Mouse (Mus musculus): ENCODE measurements at regions not wholly inside any gene's neighbourhood (a gene's known extent, or its start where the extent isn't known, plus 50 kb on each side); places are given as distances from the start of the nearest gene placed in this dataset.
A peak's percentile ranks its signal among the peaks of the same experiment; 100 is the strongest.

DNA sequence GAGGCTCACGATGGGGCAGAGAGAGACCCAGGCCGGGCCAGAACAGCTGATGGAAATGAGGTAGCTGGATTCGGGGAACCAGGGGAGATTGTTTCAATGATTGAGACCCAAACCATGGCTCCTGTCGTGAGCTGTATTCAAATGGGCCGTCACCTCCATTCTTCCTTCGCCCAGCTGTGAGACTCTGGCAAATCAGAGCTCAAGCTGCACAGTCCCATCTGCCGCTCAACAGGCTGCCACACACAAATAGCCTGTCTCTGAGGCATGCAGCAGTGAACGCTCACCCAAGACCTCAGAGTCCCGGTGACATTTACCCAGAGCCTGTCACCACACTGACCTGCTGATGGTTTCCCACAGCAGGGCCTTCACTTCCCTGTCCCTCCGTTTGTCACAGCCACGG, 60.1 kb upstream of the Aldh1b1 start:
- 86% methylated on average over 11 of the region's 11 CpGs for WGBS
- no peaks in the 10 kb centered on the region for H3K4me1 ChIP-seq (ENCODE audit: control insufficient read depth, insufficient read depth, insufficient read length)
- no peaks in the 10 kb centered on the region for H3K27me3 ChIP-seq (ENCODE audit: control insufficient read depth, insufficient read depth, low read length)
- no peak for DNase-seq (ENCODE audit: low read depth in 1 of 2, low spot score in 2 of 2)
- H3K36me3 ChIP-seq (ENCODE audit: control insufficient read depth, insufficient read depth, low read length) = no peaks in the 10 kb centered on the region
- no peak overlapping the region for H3K4me3 ChIP-seq (ENCODE audit: extremely low read depth, insufficient read depth, insufficient read length)
- H3K27ac ChIP-seq (ENCODE audit: insufficient read depth, low read length) = no peak overlapping the region
- TF ChIP-seq POLR2A (IDR thresholded peaks at IDR 0.05; ENCODE audit: low read depth, low read length) (no peak), CTCF (IDR thresholded peaks at IDR 0.05; ENCODE audit: extremely low read depth, insufficient read depth, insufficient read length, insufficient replicate concordance) (no peak)

DNA sequence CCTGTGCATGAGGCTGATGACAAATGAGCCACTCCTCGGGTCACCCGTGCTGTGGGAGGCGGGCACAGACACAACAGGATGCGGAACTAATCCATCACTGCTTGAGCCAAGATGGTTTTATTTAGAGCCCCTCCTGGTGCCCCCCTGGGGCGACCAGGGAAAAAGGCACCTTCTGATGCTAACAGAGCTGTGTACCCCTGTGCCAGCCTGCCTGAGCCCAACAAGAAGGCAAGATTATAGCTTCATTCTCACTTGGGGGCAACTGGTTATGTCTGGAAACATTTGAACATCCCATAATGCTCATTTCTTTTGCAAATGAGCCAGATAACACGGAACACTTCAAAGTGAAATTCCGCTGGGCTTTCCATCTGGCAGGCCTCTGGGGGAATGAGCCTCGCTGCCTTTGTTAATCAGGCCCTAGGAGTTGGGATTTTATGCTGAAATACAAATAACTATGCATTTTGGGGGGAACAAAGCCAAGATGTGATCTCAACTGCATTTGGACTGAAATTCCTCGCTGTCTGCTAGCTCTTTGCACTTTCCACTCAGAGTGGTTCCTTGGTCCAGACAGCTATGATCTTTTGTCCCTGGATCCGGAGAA, 62.5 kb upstream of the Aldh1b1 start:
- DNase-seq (ENCODE audit: low read depth in 1 of 2, low spot score in 2 of 2) = no peak
- Histone ChIP-seq H3K36me3 (ENCODE audit: control insufficient read depth, insufficient read depth, low read length) (no peaks in the 10 kb centered on the region), H3K27ac (ENCODE audit: insufficient read depth, low read length) (no peak overlapping the region), H3K4me3 (ENCODE audit: extremely low read depth, insufficient read depth, insufficient read length) (no peak overlapping the region), H3K4me1 (ENCODE audit: control insufficient read depth, insufficient read depth, insufficient read length) (no peaks in the 10 kb centered on the region), H3K27me3 (ENCODE audit: control insufficient read depth, insufficient read depth, low read length) (no peaks in the 10 kb centered on the region)
- WGBS = 82% methylated on average over 10 of the region's 10 CpGs
- no peak for TF ChIP-seq POLR2A (IDR thresholded peaks at IDR 0.05; ENCODE audit: low read depth, low read length)
- TF ChIP-seq CTCF (IDR thresholded peaks at IDR 0.05; ENCODE audit: extremely low read depth, insufficient read depth, insufficient read length, insufficient replicate concordance) = no peak

DNA sequence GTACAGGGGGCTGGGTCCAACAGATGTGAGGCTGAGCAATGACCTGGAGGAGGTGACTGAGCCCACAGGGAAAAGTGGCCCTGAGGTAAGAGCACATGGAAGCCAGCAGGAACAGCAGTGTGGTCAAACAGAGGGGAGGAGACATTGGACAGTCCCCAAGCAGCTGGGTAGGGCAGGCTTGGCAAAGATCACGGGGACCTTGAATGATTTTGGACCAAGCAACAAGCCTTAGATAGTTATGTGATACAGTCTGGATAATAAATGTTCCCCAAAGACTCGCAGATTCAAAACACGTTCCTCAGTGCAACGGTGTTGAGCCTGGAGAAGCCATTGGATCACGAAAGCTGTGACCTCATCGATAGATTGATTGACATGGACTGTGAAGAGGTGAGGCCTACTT, 64.8 kb upstream of the Aldh1b1 start:
- H3K4me1 ChIP-seq (ENCODE audit: control insufficient read depth, insufficient read depth, insufficient read length) = no peaks in the 10 kb centered on the region
- WGBS = 87% methylated on average over 6 of the region's 6 CpGs
- no peak overlapping the region for H3K27ac ChIP-seq (ENCODE audit: insufficient read depth, low read length)
- H3K36me3 ChIP-seq (ENCODE audit: control insufficient read depth, insufficient read depth, low read length) = no peaks in the 10 kb centered on the region
- DNase-seq (ENCODE audit: low read depth in 1 of 2, low spot score in 2 of 2) = no peak
- no peaks in the 10 kb centered on the region for H3K27me3 ChIP-seq (ENCODE audit: control insufficient read depth, insufficient read depth, low read length)
- no peak overlapping the region for H3K4me3 ChIP-seq (ENCODE audit: extremely low read depth, insufficient read depth, insufficient read length)
- TF ChIP-seq POLR2A (IDR thresholded peaks at IDR 0.05; ENCODE audit: low read depth, low read length) = no peak
- TF ChIP-seq CTCF (IDR thresholded peaks at IDR 0.05; ENCODE audit: extremely low read depth, insufficient read depth, insufficient read length, insufficient replicate concordance) = no peak

DNA sequence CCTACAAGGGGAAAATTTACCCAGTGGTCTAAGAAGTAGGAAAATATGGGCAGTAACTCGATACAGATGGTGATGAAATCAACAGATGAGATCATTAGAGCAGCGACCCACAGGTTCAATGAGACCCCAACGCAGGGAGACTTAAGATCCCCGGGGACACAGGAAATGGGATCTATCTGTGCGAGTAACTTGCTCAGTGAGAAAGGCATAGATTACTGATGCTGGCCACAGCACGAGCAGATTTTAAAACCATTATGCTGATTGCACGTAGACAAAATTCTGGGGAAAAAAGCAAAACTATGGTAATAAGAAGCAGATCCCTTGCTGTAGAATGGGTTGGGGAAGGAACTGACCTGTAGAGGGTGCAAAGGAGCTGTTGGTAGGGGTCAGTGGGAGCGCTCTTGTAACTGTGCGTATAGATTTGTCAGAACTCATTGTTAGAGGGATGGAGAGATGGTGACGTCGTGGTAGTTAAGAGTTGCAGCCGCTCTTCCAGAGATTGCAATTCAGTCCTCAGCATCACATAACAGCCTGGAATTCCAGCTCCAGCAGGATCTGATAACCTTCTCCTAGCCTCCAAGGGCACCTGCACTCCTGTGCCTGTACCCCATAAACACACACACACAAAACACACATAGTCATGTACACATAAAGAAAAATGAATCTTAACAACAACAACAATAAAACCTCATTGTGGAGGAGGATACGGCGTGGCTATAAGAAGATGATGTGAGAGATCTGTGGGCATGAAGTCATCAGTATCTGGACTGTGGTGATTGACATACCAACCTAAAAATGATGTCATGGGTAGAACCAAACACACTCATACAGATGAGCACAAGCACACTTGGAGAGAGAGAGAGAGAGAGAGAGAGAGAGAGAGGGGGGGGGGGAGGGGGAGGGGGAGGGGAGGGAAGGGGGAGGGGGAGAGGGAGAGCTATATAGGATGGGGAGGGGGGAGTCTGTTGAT, 67.7 kb upstream of the Aldh1b1 start:
- 59% methylated on average over 14 of the region's 14 CpGs for WGBS
- Histone ChIP-seq H3K36me3 (ENCODE audit: control insufficient read depth, insufficient read depth, low read length) (no peaks in the 10 kb centered on the region), H3K4me1 (ENCODE audit: control insufficient read depth, insufficient read depth, insufficient read length) (no peaks in the 10 kb centered on the region), H3K4me3 (ENCODE audit: extremely low read depth, insufficient read depth, insufficient read length) (no peak overlapping the region), H3K27me3 (ENCODE audit: control insufficient read depth, insufficient read depth, low read length) (no peaks in the 10 kb centered on the region), H3K27ac (ENCODE audit: insufficient read depth, low read length) (no peak overlapping the region)
- no peak for DNase-seq (ENCODE audit: low read depth in 1 of 2, low spot score in 2 of 2)
- TF ChIP-seq CTCF (IDR thresholded peaks at IDR 0.05; ENCODE audit: extremely low read depth, insufficient read depth, insufficient read length, insufficient replicate concordance) = peak; percentile 14; the same call in 1 of the 2 replicates
- TF ChIP-seq POLR2A (IDR thresholded peaks at IDR 0.05; ENCODE audit: low read depth, low read length) = no peak

GRCm38 (mm10) chr4:45729801-45730200, 69.0 kb upstream of the Aldh1b1 start:
- TF ChIP-seq POLR2A (IDR thresholded peaks at IDR 0.05; ENCODE audit: low read depth, low read length) (no peak), CTCF (IDR thresholded peaks at IDR 0.05; ENCODE audit: extremely low read depth, insufficient read depth, insufficient read length, insufficient replicate concordance) (no peak)
- no peaks in the 10 kb centered on the region for H3K36me3 ChIP-seq (ENCODE audit: control insufficient read depth, insufficient read depth, low read length)
- no peak overlapping the region for H3K4me3 ChIP-seq (ENCODE audit: extremely low read depth, insufficient read depth, insufficient read length)
- no peaks in the 10 kb centered on the region for H3K4me1 ChIP-seq (ENCODE audit: control insufficient read depth, insufficient read depth, insufficient read length)
- DNase-seq (ENCODE audit: low read depth in 1 of 2, low spot score in 2 of 2) = no peak
- H3K27me3 ChIP-seq (ENCODE audit: control insufficient read depth, insufficient read depth, low read length) = no peaks in the 10 kb centered on the region
- no peak overlapping the region for H3K27ac ChIP-seq (ENCODE audit: insufficient read depth, low read length)
- WGBS = 93% methylated on average over 4 of the region's 4 CpGs

DNA sequence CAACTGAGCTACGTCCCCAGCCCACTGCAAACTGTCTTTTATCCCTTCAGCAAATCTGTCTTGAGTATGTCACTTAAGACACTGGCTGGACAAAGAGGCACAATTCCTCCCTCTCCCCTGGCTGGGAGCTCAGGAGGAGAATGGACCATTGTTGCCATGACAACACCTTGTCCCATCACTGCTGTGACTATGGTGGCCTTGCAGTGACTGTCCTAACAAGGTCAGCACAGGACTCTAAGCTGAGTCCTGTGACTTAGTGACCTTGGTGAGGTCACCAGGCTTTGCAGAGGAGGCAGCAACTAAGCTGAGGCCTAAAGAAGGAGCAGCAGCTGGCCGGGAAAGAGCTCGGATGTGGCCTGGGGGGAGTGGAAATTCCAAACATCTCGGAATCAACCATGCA, 70.0 kb upstream of the Aldh1b1 start:
- Histone ChIP-seq H3K27me3 (ENCODE audit: control insufficient read depth, insufficient read depth, low read length) (no peaks in the 10 kb centered on the region), H3K27ac (ENCODE audit: insufficient read depth, low read length) (no peak overlapping the region), H3K4me1 (ENCODE audit: control insufficient read depth, insufficient read depth, insufficient read length) (no peaks in the 10 kb centered on the region), H3K4me3 (ENCODE audit: extremely low read depth, insufficient read depth, insufficient read length) (no peak overlapping the region), H3K36me3 (ENCODE audit: control insufficient read depth, insufficient read depth, low read length) (no peaks in the 10 kb centered on the region)
- TF ChIP-seq CTCF (IDR thresholded peaks at IDR 0.05; ENCODE audit: extremely low read depth, insufficient read depth, insufficient read length, insufficient replicate concordance) = no peak
- TF ChIP-seq POLR2A (IDR thresholded peaks at IDR 0.05; ENCODE audit: low read depth, low read length) = no peak
- DNase-seq (ENCODE audit: low read depth in 1 of 2, low spot score in 2 of 2) = no peak
- WGBS = 87% methylated on average over 4 of the region's 4 CpGs

- Histone ChIP-seq H3K4me1 (ENCODE audit: control insufficient read depth, insufficient read depth, insufficient read length) (no peaks in the 10 kb centered on the region), H3K4me3 (ENCODE audit: extremely low read depth, insufficient read depth, insufficient read length) (no peak overlapping the region), H3K27ac (ENCODE audit: insufficient read depth, low read length) (no peak overlapping the region), H3K27me3 (ENCODE audit: control insufficient read depth, insufficient read depth, low read length) (no peaks in the 10 kb centered on the region), H3K36me3 (ENCODE audit: control insufficient read depth, insufficient read depth, low read length) (no peaks in the 10 kb centered on the region)
- TF ChIP-seq CTCF (IDR thresholded peaks at IDR 0.05; ENCODE audit: extremely low read depth, insufficient read depth, insufficient read length, insufficient replicate concordance) = no peak
- TF ChIP-seq POLR2A (IDR thresholded peaks at IDR 0.05; ENCODE audit: low read depth, low read length) = no peak
- 90% methylated on average over 5 of the region's 5 CpGs for WGBS
- no peak for DNase-seq (ENCODE audit: low read depth in 1 of 2, low spot score in 2 of 2)
These were observed 70.9 kb upstream of the Aldh1b1 start for GRCm38 (mm10) chr4:45727915-45728314.
